Comparison of ENCODE assay signal across 9 mouse cellular contexts in genomic region chr8:61848581-61849162, GRCm38 (mm10). TPM values are rescaled to one million over a fixed set of nuclear protein-coding genes. Genes with fewer than 3 reads are reported as not detected.
DNase-seq lines count a peak whose midpoint lies in the region; ATAC-seq lines count a peak whose summit lies in the region.
"Had no signal": no experiment of that assay in that cellular context is flagged by ENCODE, and none has a peak within 500 bp of the region (broad histone marks: within the 10 kb centered on the region; RNA-seq: fewer than 3 reads in every experiment).

No protein-coding gene starts in this region.

- H3K36me3 ChIP-seq in hindbrain, embryonic 10.5 days = no peaks in the 10 kb centered on the region
- H3K36me3 ChIP-seq in hindbrain, embryonic 16.5 days (ENCODE audit: control insufficient read depth, insufficient read depth, low read length) = no peaks in the 10 kb centered on the region
- H3K36me3 ChIP-seq in embryonic facial prominence, embryonic 15.5 days = no peaks in the 10 kb centered on the region
- H3K36me3 ChIP-seq in midbrain, embryonic 16.5 days (ENCODE audit: control insufficient read depth, insufficient read depth, low read length) = no peaks in the 10 kb centered on the region
- H3K36me3 ChIP-seq: neural tube, embryonic 15.5 days had no signal

- no peaks in the 10 kb centered on the region for H3K27me3 ChIP-seq in hindbrain, embryonic 10.5 days (ENCODE audit: insufficient read depth, poor library complexity, severe bottlenecking)
- H3K27me3 ChIP-seq in hindbrain, embryonic 16.5 days (replicated peaks; ENCODE audit: control insufficient read depth, insufficient read depth, low read length) = no peaks in the 10 kb centered on the region
- H3K27me3 ChIP-seq in embryonic facial prominence, embryonic 15.5 days = no peaks in the 10 kb centered on the region
- H3K27me3 ChIP-seq in midbrain, embryonic 16.5 days (ENCODE audit: control insufficient read depth, insufficient read depth, low read depth, low read length) = no peaks in the 10 kb centered on the region
- H3K27me3 ChIP-seq: neural tube, embryonic 15.5 days had no signal

- no peak for ATAC-seq in cerebellum, adult (ENCODE audit: insufficient number of reproducible peaks, low FRiP score, low TSS enrichment)
- no peak; the same call in 1 of the 2 replicates for ATAC-seq in hindbrain, embryonic 16.5 days
- 0 out of 2 replicates have a peak, but pooled peaks have one; percentile 24 for ATAC-seq in embryonic facial prominence, embryonic 15.5 days (ENCODE audit: insufficient number of reproducible peaks, low FRiP score, low TSS enrichment, low read depth)
- ATAC-seq in midbrain, embryonic 16.5 days = peak; percentile 48; the same call in 1 of the 2 replicates

- 47% methylated on average over 7 of the region's 7 CpGs for WGBS in hindbrain, embryonic 10.5 days
- WGBS in hindbrain, embryonic 16.5 days = 43% methylated on average over 7 of the region's 7 CpGs
- 32% methylated on average over 7 of the region's 7 CpGs for WGBS in embryonic facial prominence, embryonic 15.5 days
- 11% methylated on average over 7 of the region's 7 CpGs for WGBS in midbrain, embryonic 16.5 days

- H3K4me2 ChIP-seq in hindbrain, embryonic 16.5 days (ENCODE audit: low read length) = no peak overlapping the region
- no peak overlapping the region for H3K4me2 ChIP-seq in embryonic facial prominence, embryonic 15.5 days (replicated peaks)
- H3K4me2 ChIP-seq in midbrain, embryonic 16.5 days (ENCODE audit: low read length) = no peak overlapping the region
- H3K4me2 ChIP-seq: neural tube, embryonic 15.5 days had no signal

- no peak overlapping the region for H3K4me3 ChIP-seq in hindbrain, embryonic 10.5 days
- no peak overlapping the region for H3K4me3 ChIP-seq in hindbrain, embryonic 16.5 days (ENCODE audit: low read length)
- no peak overlapping the region for H3K4me3 ChIP-seq in embryonic facial prominence, embryonic 15.5 days (replicated peaks)
- H3K4me3 ChIP-seq in midbrain, embryonic 16.5 days (ENCODE audit: low read depth, low read length) = no peak overlapping the region
- H3K4me3 ChIP-seq: neural tube, embryonic 15.5 days had no signal

- H3K27ac ChIP-seq in hindbrain, embryonic 10.5 days = 0 out of 2 replicates have a peak overlapping the region, but pooled peaks have one; percentile 53
- H3K27ac ChIP-seq in hindbrain, embryonic 16.5 days (ENCODE audit: low read depth, low read length) = no peak overlapping the region
- no peak overlapping the region for H3K27ac ChIP-seq in embryonic facial prominence, embryonic 15.5 days (replicated peaks)
- H3K27ac ChIP-seq in midbrain, embryonic 16.5 days (ENCODE audit: low read length) = no peak overlapping the region
- H3K27ac ChIP-seq: neural tube, embryonic 15.5 days had no signal

- H3K4me1 ChIP-seq in hindbrain, embryonic 10.5 days (replicated peaks) = peaks cover 7% of the 10 kb centered on the region; the same call in 1 of the 2 replicates
- no peaks in the 10 kb centered on the region for H3K4me1 ChIP-seq in hindbrain, embryonic 16.5 days (ENCODE audit: control insufficient read depth, insufficient read depth, low read depth, low read length)
- H3K4me1 ChIP-seq in embryonic facial prominence, embryonic 15.5 days = 0 out of 2 replicates have a peak, but pooled peaks cover 2% of the 10 kb centered on the region
- H3K4me1 ChIP-seq in midbrain, embryonic 16.5 days (ENCODE audit: control insufficient read depth, insufficient read depth, low read length) = peaks cover 2% of the 10 kb centered on the region; the same call in 1 of the 2 replicates
- H3K4me1 ChIP-seq: neural tube, embryonic 15.5 days had no signal

- H3K9ac ChIP-seq in hindbrain, embryonic 16.5 days (ENCODE audit: low read depth, low read length) = no peak overlapping the region
- H3K9ac ChIP-seq in embryonic facial prominence, embryonic 15.5 days = no peak overlapping the region
- no peak overlapping the region for H3K9ac ChIP-seq in midbrain, embryonic 16.5 days (ENCODE audit: low read depth, low read length)
- H3K9ac ChIP-seq: neural tube, embryonic 15.5 days had no signal

- H3K9me3 ChIP-seq in hindbrain, embryonic 10.5 days = no peaks in the 10 kb centered on the region
- no peaks in the 10 kb centered on the region for H3K9me3 ChIP-seq in hindbrain, embryonic 16.5 days (ENCODE audit: control insufficient read depth, low read length)
- H3K9me3 ChIP-seq in embryonic facial prominence, embryonic 15.5 days (replicated peaks) = no peaks in the 10 kb centered on the region
- no peaks in the 10 kb centered on the region for H3K9me3 ChIP-seq in midbrain, embryonic 16.5 days (replicated peaks; ENCODE audit: control insufficient read depth, low read length, poor library complexity, severe bottlenecking)
- H3K9me3 ChIP-seq: neural tube, embryonic 15.5 days had no signal

- DNase-seq in cerebellum, postnatal 10 days = peak; percentile 59 to 67
- peak; percentile 33 for DNase-seq in hindbrain, embryonic 10.5 days (ENCODE audit: low spot score)
- no peak for DNase-seq in cerebellum, adult 9-10 months
- DNase-seq in adrenal gland, adult 2 months = no peak

RNA-seq across cellular contexts. Expression of gene Palld, which starts 53.8 kb away (rescaled TPM):
- 52.4 and 53.2 TPM in 2 replicates for polyA plus RNA-seq in hindbrain, embryonic 10.5 days (2016; fragmentation: Nextera tagmentation; extraction: Ambion mirVana)
- 17.3 and 18.7 TPM in 2 replicates for polyA plus RNA-seq in hindbrain, embryonic 16.5 days (2015; fragmentation: Nextera tagmentation; extraction: Ambion mirVana)
- polyA plus RNA-seq in embryonic facial prominence, embryonic 15.5 days (2015; fragmentation: Nextera tagmentation; extraction: Ambion mirVana) = 135 and 141 TPM in 2 replicates
- 15.4 and 15.5 TPM in 2 replicates for polyA plus RNA-seq in midbrain, embryonic 16.5 days (2015; fragmentation: Nextera tagmentation; extraction: Ambion mirVana)
- total RNA-seq in adrenal gland, adult 2 months (2021) = 10 to 100 TPM; 30.5 to 40.6 TPM
- polyA plus RNA-seq in adrenal gland, adult 2 months (2012; rRNA removed) = 35.8 and 42.9 TPM in 2 replicates

Comparison
In these comparisons a context has a peak if more than half of its experiments do, and no peak if none do; other contexts are left out.
1. DNase-seq: peak in cerebellum, postnatal 10 days (2 of 2) and hindbrain, embryonic 10.5 days (single experiment); none in cerebellum, adult 9-10 months (single experiment) and adrenal gland, adult 2 months (single experiment).
2. ATAC-seq: peak in embryonic facial prominence, embryonic 15.5 days (single experiment) and midbrain, embryonic 16.5 days (single experiment); none in cerebellum, adult (single experiment) and hindbrain, embryonic 16.5 days (single experiment).